Mouse (Mus musculus): ENCODE data around the gene Pcyt1a. TPM values are rescaled to one million over a fixed set of nuclear protein-coding genes. Genes with fewer than 3 reads are reported as not detected.

Pcyt1a gene
- polyA plus RNA-seq, 1 experiment: 29.3 TPM

DNA sequence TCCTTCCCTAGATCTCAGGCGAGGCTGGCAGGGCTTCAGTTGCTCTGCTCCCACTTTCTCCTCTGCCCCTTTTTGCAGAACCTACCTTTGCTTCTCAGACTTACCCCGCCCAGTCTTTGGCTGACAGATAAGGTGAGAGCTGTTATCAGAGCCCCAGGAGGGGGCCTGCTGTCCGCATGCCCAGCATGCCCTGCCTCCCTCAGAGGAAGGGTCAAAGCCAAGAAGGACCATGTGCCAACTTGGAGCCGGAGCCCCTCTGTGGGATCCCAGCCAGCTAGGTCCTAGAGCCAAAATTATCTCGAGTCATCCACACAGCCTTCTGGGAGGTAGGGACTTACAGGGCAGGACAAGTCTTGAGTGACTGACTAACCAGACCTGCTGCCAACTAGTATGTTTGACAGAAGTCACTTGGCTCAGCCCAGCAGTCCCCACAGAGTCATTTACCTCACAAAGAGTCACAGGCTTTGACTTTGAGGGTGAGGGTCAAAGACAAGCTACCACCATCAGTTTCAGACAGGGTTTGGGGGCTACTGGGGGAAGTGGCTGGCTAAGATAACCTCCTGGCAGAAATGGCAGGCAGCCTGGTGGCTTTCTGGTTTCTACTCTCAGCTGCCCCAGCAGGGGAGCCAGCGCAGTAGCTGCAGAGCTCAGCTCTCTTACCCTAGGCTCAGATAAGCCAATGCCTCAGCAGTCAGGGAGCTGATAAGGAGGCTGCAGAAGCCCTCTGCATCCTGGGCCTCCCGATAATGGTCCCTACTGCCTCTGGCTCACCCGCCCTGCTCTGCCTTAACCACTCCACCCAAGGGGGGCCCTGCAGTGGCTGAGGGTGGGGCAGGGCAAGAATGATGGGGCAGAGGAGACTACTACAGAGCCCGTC lies 78.6 kb downstream of the Pcyt1a start:
- no peak for DNase-seq (ENCODE audit: low spot score)

DNA sequence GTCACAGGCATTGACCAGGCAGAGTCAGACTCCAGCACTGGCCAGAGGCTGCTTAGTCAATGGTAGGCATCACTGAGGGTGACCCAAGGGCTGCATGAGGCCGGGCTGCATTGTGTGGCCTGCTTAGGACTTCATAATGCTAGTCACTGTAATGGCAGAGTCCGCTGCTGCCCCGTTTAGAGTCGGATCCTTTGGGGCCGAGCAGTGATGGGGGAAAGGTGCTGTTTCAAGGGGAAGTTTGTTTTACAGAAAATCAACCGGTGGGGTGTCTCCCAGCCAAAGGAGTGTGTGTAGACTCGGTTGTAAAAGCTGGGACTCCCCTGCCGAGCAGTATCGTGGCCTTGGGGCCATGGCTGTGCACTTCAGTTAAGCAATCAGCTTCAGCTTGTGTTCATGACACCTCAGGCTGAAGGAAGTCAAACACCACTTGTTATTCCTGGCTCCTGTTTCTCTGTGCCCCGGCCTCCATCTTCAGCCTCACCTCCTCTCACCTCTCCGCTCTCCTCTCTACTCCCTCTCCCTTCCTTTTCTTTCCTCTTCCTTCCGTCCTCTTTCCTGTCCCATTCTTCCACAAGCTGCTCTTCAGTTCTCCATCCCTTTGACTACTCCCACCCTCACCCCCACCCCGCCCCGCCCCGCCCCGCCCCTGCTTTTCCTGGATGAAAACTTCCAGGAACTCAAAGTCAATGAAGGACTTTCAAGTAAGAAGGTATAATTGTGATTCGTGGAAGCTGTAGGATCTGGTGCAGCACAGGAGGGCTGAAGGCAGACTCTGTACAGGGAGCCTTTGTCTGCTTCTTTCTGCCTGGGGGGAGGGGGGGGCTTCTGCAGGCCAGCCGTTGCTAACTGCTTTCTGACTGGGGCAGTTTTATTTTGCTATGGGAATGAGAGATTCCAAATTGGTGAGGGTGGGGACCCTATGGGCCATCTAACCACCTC lies 79.9 kb downstream of the Pcyt1a start:
- no peak for DNase-seq (ENCODE audit: low spot score)

DNA sequence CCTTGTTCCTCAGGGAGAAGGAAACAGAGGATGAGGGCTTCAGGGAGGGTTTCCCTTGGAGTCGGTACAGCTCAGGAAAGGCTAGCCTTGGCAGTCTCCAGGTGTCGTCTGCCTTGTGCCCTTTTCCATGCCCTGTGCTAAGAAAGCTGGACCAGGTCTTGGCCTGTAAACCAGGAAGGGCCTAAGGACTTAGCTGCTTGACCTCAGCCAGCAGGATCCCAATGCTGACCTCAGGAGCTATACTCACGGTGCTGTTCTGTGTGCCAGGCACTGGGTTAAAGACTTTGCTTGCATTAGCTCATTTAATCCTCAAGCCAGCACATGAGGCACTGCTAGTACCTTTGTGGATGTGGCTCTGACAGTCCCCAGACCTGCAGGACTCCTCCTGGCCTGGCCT lies 80.6 kb downstream of the Pcyt1a start:
- no peak for DNase-seq (ENCODE audit: low spot score)

DNA sequence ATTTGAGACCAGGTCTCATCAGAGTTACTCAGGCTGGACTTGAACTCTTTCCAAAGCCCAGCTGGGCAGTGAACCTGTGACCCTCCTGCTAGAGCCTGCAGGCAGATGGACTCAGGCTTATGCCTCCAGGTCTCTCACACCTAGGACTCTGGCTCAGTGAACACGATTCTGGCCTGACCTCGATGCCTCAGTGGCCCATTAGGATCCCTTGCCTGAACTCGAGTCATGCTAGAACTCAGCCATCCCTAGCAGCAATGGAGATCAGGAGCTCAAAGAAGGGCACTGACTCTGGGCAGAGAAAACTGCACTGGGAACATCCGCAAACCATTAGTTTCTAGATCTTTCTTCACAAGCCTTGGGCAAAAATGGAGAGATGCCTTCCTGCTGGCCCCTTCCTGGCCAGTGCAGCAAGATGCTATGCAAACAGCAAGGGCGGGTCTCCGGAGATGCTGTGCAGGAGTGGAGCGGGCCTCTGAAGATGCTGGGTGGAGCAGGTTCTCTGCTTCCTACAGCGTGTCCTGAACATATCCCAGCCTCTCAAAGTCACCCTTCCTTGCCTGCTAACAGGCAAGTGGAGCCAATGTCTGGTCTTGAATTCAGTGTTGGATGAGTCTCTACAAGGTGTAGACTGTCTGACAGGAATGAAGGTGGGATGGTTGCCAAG lies 81.2 kb downstream of the Pcyt1a start:
- no peak for DNase-seq (ENCODE audit: low spot score)

DNA sequence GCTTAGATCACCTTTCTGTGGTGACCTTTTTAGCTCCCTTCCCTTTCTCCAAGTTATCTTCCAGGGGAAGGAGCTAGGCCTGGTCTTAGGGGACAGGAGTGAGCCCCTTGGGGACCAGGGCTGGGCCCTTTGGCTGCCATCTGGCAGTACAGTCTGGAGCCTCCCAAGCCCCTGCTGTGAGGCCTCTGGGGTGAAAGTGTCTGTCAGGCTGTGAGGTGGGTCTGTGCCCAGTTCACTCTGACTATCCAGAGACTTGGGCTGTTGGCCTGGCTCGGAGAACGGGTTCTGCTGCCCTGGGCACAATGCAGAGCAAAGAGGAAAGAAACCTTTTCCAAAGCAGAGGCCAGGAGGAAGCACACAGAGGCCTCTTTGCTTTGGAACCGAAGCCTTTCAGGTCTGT lies 82.2 kb downstream of the Pcyt1a start:
- DNase-seq (ENCODE audit: low spot score): no peak

DNA sequence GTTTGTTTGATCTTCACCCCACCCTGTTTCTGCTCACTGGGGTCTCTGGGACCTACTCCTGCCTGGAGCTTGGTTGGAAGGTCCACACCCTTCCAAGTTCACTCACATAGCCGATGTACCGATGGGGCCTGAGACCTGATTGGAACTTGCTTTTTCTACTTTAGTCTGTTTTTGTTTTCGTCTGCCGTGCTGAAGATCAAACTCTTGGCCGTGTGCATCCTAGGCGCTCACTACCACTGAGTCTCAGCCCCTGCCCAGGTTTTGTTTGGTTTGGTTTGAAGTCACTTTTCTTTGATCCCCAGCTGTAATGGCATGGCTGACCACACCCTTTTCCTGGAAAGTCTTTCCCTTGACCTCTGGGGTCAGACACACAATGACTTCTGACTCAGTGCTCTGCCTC lies 82.7 kb downstream of the Pcyt1a start:
- no peak for DNase-seq (ENCODE audit: low spot score)

DNA sequence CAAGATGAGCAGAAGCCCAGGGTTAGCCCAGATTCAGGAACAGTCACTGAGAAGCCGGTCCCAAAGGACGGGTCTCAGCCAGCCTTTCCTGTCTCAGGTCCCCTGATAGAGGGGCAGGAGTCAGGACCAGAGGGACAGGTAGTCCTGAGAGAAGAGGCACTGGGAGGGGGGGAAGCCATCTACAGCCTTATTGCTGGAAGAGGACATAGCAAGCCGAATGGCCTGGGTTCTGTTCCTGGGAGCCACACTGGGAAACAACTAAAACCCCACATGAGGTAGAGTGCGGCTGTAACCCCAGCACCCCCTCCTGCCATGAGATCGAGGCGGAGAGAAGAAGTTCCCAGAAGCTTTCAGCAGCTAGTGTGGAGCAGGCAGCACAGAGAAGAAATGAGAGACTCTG lies 83.2 kb downstream of the Pcyt1a start:
- no peak for DNase-seq (ENCODE audit: low spot score)

DNA sequence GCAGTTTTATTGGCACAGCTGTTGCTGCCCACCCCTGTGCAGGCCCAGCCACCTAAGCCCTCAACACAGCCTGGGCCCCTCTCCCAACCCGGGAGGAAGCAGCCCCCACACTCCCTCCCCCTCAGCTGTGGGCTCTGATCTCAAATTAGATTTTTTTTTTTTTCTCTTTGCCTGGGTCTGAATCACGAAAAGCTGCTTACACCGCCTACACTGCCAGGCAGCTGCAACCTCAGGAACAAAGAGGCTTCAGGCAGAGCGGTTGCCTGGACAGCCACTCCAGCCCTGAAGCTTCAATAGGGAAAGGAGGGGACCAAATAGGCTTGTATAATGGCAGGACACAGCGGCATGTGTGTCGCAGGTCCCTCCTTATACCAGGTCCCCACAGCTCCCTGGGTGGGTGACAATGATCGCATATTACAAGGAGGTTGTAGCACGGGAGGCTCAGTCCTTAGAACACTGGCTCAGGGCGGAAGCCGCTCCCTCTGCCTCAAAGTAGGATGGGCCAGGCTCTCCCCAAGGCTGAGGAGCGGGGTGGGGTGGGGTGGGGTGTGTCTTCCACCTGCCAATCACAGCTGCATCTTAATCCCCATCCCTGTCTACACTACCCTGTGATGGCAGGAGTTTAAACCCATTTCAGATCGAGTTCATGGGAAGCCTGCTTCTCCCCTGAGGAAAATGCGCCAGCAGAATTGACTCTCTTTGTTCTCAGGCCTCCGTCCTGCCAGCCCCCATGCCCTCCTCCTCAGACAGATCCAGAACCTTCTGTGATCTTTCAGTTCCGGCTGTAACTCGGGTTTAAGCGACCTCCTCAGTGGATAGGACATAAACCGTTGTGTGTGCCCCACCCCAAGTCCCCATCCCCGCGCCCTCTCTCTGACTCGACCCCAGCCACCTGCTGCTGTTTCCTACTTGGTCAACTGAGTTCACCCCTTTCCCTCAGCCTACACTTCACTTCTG lies 85.6 kb downstream of the Pcyt1a start:
- DNase-seq (ENCODE audit: low spot score): no peak

DNA sequence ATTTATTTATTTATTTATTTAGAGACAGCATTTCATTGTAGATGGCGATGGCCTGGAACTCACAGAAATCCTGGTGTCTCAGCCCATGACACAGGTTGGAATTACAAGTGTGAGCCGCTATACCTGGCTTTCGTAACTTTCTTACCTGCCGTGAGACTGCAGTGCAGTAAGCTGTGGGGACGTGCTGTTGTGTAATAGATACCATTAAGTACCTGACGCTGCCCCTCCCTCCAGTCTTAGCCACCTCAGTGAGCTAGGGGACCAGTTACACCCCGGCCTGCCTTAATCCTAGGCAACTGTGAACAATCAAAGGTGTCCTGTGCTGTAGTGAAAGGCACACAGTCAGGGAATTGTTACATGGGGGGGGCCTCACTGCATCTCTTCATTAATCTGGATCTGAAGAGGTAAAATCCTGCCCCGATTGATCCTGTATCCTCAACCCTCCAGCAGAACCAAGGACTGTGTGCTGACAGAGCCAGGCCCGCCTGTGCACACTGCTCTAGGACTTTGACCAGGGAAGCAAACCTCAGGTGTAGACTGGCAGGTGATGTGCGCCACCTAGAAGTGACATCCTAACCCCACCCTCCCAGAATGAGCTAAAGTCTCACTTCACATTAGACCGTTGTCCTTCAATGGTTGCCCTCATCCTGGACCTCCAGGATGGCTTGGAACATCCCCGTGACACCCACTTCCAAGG lies 87.2 kb downstream of the Pcyt1a start:
- DNase-seq (ENCODE audit: low spot score): no peak

DNA sequence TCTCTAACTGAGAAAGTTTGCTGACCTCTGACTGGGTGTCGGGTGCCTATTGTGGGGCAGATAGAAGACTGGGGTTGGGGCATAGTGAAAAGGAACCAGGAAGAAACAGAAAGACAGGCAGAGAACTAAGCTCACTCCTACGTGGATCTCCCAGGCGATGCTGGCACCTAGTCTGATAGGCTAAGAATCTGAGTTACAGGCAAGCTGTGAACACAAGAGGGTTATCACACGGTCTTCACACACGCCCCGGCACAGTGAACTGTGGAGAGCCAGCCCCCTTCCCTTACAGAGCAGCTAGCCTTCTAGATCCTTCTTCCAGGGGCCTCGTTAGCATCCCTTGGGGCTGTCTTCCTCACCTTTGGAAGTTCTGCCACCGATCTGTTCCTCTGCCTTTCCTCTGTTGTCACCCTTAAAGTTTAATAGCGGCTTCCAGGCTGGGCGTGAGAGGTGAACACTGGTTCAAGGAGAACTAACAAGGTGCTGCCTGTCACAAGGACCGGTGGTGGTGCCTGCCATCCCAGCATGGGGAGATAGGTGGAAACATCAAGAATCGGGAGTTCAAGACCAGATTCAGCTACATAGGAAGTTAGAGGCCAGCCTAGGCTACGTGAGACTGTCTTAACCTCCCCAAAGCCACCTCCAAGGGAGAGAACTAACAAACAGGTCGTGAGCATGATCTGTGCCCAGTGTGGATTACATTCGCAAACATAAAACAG lies 89.1 kb downstream of the Pcyt1a start:
- no peak for DNase-seq (ENCODE audit: low spot score)

DNA sequence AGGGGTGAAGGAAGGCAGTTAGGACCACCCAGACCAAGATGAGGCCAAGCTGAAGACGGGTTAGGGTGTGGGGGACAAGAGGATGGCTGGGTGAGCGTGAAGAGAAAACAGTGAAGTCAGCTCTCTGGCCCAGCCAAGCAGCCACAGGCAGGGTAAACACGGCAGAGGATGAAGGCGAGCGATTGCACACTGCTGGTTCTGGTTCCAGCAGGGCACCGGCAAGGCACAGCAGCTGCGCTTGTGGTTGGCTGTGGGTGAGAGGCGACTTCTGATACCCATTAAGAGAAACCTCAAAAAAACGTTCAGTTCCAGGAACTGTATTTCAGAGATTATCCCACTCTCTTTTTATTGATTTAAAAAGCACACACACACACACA lies 89.6 kb downstream of the Pcyt1a start:
- DNase-seq (ENCODE audit: low spot score): no peak

DNA sequence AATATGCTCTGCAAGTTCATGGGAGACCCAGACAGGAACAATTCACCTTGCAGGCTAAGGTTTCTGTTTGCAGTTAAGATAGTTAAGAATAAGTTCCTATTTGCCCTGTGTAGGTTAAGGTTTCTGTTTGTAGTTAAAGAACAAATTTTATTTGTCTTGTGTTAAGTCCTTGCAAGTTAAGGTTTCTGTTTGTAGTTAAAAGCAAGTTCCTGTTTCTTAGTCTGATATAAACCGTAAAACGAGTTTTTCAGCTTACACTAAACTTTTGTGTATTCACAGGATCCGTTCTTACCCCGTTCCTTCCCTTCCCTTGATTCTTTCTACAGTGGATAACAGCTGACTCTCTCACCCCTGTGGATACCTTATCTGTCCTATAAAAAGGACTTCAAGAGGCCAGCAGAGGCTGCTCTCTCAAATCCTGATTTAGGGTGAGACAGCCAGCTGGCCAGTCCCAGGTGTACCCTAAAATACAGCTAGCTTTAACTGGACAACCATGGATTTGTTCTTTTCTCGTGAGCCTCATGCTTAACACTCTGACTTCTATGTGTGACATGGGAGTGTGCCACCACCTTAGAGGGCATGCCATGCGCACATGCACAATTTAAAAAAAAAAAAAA lies 92.0 kb downstream of the Pcyt1a start:
- no peak for DNase-seq (ENCODE audit: low spot score)

DNA sequence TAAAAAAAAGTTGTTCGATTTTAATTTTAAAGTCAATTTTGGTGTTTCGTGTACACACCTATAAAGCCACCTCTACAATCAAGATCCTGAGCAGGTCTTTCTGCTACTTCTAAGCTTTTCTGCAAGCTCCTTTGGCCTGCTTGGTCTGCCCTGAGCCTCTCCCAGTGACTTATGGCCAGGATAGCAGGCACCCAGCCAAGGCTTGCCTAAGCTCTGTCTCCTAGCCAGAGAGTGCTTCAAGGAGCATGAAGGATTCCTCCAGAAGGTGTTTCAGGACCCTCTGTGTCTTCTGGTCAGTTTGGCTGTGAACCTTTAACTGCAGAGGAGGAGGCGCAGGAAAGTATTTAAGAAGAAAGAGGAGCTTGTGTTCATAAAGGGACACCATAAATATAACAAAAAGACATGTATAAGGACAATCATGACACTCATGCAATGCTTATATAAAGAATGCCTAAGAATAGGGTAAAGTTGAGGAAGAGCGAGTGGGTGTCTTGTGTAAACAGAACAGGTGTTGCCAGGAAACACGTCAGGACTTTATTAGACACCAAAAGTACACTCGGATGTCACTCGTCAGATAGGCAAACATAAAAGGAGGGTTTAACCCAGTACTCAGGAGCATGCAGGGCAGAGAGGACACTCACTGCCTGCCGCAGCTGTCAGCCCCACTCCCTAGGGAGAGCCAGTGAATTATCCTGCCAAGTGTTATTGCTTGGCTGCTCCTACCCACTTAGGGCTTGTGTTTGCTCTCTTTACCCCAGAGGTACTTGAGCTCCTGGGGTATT lies 92.9 kb downstream of the Pcyt1a start:
- DNase-seq (ENCODE audit: low spot score): no peak

DNA sequence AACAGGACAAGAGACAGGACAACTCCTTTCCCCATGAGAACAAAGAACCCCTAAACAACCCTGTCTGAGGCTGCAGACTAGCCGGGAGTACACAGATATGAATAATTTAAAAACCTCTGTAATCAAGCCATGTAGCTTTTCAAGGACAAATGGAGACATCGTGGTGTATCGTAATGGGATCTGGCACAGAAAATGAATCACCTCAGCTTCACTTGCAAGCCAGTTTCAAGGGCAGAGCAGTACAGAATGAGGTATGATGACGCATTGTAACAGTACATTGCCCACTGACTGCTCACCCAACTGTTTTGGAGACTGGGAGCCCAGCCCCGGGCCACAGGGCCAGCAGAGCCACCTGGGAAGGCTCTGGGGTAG lies 93.5 kb downstream of the Pcyt1a start:
- DNase-seq (ENCODE audit: low spot score): no peak
